Mouse (Mus musculus) kidney, adult 2 months (tissue): ENCODE measurements at regions not wholly inside any gene's neighbourhood (a gene's known extent, or its start where the extent isn't known, plus 50 kb on each side); places are given as distances from the start of the nearest gene placed in this dataset.

Source experiments
- DNase-seq: peaks from one replicate; pipeline ENCODE4 v3.0.0; 2021
- H3K27ac ChIP-seq: fragments of 200-500 bp; 2 replicates; pipeline ENCODE4 v1.5.1; 2012; ENCODE audit warnings: low read depth, low read length, control low read depth, inconsistent platforms; ENCODE audit not compliant: insufficient read depth
- H3K27me3 ChIP-seq: fragments of 200-500 bp; replicated peaks from 2 replicates; pipeline ENCODE4 v1.6.1; 2012; ENCODE audit warnings: mild to moderate bottlenecking, moderate library complexity, low read length, inconsistent platforms; ENCODE audit not compliant: control insufficient read depth, insufficient read depth
- H3K36me3 ChIP-seq: fragments of 200-500 bp; 2 replicates; pipeline ENCODE4 v1.6.1; 2012; ENCODE audit warnings: mild to moderate bottlenecking, moderate library complexity, low read length, inconsistent platforms; ENCODE audit not compliant: control insufficient read depth, insufficient read depth
- H3K4me1 ChIP-seq: fragments of 200-500 bp; 2 replicates; pipeline ENCODE4 v1.6.1; 2011; ENCODE audit warnings: low read length; ENCODE audit not compliant: control insufficient read depth, insufficient read depth
- H3K4me3 ChIP-seq: fragments of 200-500 bp; 2 replicates; pipeline ENCODE4 v1.5.1; 2011; ENCODE audit warnings: mild to moderate bottlenecking, low read depth, low read length, control low read depth; ENCODE audit not compliant: insufficient read depth
- CTCF ChIP-seq: fragments of 200-500 bp; conservative IDR thresholded peaks from 2 replicates; pipeline ENCODE4 v1.5.1; 2011; ENCODE audit warnings: low read depth, mild to moderate bottlenecking, control low read depth, low read length, moderate library complexity, mixed read lengths; ENCODE audit not compliant: insufficient read depth, insufficient read length
- POLR2A ChIP-seq: fragments of 200-500 bp; IDR thresholded peaks from one replicate; pipeline ENCODE4 v1.6.1; 2011; ENCODE audit warnings: low read depth, low read length, control low read depth
- WGBS: fragments of 180-500 bp; shearing (Covaris S2); methylation state at CpG from one replicate; pipeline ENCODE4 v1.1.7; 2018; 5-methylcytosine and 5-hydroxymethylcytosine counted together

DNA sequence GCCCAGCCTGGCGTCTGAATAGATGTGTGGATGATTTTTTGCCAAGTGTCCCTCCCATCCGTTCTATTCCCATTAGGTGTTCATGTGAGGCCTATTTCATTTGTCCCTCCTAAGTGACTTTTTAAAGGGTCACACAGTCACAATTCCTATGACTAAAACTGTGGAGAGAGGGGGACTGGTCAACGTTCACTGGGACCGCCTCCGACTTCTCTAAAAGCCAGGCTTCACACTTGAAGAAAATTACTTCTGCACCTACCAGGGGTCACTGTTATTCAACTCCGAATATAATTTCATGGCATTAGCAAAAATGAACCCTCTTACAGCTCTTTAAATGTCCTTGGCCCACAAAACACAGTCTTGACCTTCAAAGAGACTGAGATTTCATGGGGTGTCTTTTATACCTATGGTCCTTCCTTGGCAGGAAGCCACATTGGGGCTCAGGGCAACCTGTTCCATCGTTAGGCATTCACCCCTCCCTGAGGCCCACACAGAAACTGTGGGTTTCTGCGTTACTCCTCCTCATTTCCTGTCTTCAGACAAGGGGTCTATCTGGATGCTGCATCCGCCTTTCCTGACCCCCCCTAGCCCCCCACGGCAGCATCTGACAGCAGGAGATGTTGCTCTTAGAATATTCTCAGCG lies 86.7 kb upstream of the Gnas start:
- Histone ChIP-seq H3K4me1 (no peaks in the 10 kb centered on the region), H3K27ac (no peak overlapping the region), H3K4me3 (no peak overlapping the region), H3K36me3 (no peaks in the 10 kb centered on the region), H3K27me3 (no peaks in the 10 kb centered on the region)
- no peak for TF ChIP-seq CTCF
- no peak for TF ChIP-seq POLR2A
- 81% methylated on average over 11 of the region's 11 CpGs for WGBS
- no peak for DNase-seq

DNA sequence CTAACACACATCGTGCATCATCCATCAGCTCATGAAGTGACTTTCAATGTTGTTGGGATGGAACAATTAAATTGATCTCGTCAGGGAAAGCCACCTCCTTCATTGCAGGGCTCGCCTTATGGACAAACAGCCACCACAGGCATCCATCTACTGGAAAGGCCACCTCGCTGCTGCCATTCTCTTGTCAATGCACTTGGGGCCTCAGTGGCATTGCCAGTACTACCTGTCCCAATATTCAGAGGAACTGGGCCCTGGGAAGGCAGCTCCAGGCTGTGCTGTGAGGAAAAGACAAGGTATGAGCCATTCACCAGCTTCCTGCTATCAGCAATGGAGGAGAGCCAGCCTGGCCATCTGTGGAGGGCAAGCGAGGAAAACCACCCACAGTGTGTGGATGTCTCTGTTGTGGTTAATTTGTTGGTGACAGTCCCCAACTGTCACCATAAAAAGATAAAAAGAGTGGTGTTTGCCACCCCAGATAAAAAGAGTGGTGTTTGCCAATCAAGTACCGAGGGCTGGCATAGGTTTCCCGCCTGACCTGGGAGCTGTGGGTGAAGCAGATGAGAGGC lies 85.6 kb upstream of the Gnas start:
- 88% methylated on average over 7 of the region's 7 CpGs for WGBS
- TF ChIP-seq CTCF, result no peak
- no peak for TF ChIP-seq POLR2A
- H3K36me3 ChIP-seq, result no peaks in the 10 kb centered on the region

DNA sequence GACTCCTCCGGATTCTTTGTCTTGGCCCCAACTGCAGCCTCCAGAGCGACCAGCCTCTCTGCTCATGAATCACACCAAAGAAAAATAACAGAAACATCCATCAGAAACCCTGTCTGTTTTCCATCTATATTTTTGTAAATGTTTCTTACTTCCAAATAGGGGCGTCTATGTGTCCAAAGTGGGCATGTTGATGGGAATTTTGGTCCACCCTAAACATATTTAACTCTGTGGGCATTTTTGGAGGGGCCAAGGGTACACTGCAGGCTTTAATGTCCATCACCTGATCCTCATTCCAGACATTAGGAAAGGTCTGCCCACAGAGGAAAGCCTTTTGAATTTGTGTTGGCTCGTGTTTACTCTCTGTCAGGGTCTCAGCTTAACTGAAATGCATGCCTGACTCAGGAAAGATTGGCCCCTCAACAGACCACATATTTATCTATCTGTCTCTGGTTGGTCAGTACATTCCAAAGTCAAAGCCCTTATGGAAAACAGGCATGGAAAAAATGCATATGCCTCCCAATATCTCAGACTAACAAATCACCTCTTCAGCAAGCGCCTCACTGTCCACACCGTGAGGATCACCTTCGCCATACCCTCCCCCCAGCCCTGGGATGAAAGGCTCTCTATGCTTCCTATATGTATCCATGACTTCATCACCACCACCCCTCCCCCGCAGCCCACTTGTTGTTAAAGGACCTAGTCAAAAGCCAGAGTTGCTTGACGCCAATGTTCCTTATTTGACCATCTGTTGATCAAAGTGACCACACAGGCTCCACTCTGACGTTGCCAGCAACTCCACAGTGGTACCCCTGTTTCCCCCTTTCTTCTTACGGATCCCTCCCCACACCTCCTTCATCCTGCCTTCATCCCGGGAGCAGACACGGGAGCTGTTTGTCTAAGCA lies 83.9 kb upstream of the Gnas start:
- DNase-seq, result no peak

More for the DNA sequence above, 85.6 kb upstream of the Gnas start:
- H3K27me3 ChIP-seq, result no peaks in the 10 kb centered on the region
- no peak for DNase-seq
- H3K4me1 ChIP-seq, result no peaks in the 10 kb centered on the region
- H3K4me3 ChIP-seq, result no peak overlapping the region
- H3K27ac ChIP-seq, result no peak overlapping the region

DNA sequence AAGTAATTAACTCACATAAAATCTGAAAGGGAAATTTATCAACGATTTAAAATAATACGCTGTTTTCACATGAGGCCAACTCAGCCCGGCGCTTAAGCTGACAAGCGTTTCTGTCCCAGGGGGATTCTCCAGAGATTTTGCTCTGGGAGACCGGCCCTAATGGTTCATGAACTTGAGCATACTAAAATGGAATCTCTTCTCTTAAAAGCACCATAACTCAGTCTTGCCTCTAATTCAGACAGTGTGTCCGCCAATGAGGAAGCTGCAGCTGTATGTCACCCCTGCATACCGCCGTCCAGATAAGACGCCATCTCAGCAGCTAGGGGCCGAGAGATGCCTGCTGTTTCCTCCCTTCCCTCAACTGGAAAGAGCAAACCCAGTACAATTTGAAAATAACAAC lies 80.7 kb upstream of the Gnas start:
- H3K36me3 ChIP-seq, result no peaks in the 10 kb centered on the region
- DNase-seq, result peak; percentile 19
- no peaks in the 10 kb centered on the region for H3K4me1 ChIP-seq
- WGBS, result 71% methylated on average over 11 of the region's 11 CpGs
- H3K27me3 ChIP-seq, result no peaks in the 10 kb centered on the region
- no peak for TF ChIP-seq POLR2A
- no peak for TF ChIP-seq CTCF
- no peak overlapping the region for H3K27ac ChIP-seq
- no peak overlapping the region for H3K4me3 ChIP-seq

More for the DNA sequence above, 83.9 kb upstream of the Gnas start:
- Histone ChIP-seq H3K27ac (no peak overlapping the region), H3K36me3 (no peaks in the 10 kb centered on the region), H3K4me3 (no peak overlapping the region), H3K27me3 (no peaks in the 10 kb centered on the region), H3K4me1 (no peaks in the 10 kb centered on the region)
- TF ChIP-seq CTCF, result no peak
- TF ChIP-seq POLR2A, result no peak
- 48% methylated on average over 13 of the region's 13 CpGs for WGBS

DNA sequence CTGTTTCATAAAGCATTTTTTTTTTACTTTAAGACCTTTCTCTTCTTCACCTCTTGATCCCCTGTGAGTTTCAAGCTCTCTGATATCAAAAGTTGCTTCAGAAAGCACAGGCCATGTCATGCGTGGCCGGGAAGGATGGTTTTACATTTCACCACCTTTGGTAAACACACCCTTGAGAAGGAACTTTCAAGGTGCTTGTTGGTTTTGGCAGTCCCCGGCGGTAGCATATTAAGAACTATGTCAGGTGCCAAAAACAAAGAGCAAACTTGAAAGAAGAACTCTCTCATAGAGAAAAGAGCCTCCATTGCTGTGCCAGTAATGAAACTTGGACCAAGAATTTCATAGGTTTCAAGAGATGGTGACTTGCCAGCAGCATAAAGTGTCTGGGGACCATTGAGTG lies 72.4 kb upstream of the Gnas start:
- Histone ChIP-seq H3K4me3 (no peak overlapping the region), H3K27ac (no peak overlapping the region), H3K4me1 (no peaks in the 10 kb centered on the region), H3K27me3 (no peaks in the 10 kb centered on the region), H3K36me3 (no peaks in the 10 kb centered on the region)
- TF ChIP-seq POLR2A (no peak), CTCF (no peak)
- peak; percentile 6 for DNase-seq
- WGBS, result 55% methylated on average over 4 of the region's 4 CpGs

DNA sequence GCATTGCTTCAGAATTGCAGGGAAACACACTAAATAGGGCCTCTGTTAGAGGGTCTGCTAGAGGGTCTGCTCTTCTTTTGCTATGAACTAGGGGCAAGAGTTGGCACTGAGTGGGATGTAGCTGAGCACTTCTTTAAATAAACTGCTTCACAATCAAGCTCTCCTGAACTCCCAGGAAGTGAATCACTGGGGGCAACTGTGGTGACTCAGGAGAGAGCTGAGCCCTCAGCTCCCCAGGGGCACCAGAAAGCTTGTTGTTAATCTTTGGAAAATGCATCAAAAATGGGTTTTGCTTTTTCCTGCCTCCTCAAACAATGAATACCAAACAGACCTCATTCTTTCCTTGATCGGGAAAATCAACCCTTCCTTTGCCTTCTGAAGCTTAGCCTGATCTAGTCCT lies 57.5 kb upstream of the Gnas start:
- DNase-seq, result no peak
- H3K4me3 ChIP-seq, result no peak overlapping the region
- 81% methylated on average over 1 of the region's 1 CpGs for WGBS
- H3K4me1 ChIP-seq, result no peaks in the 10 kb centered on the region
- TF ChIP-seq POLR2A, result no peak
- H3K27me3 ChIP-seq, result no peaks in the 10 kb centered on the region
- no peaks in the 10 kb centered on the region for H3K36me3 ChIP-seq
- H3K27ac ChIP-seq, result no peak overlapping the region
